Mouse (Mus musculus): ENCODE data around the gene Rtn4r.
"Not testable (repeated sequence)": the region's sequence is repeated elsewhere in the genome, so short reads cannot be mapped to it uniquely, and the experiment has no call there.

Gene Rtn4r

GRCm38 (mm10) chr16:18194208-18194985, 67.0 kb downstream of the Rtn4r start:
- no peak for DNase-seq (ENCODE audit: low spot score)

GRCm38 (mm10) chr16:18195068-18195467, 67.6 kb downstream of the Rtn4r start:
- DNase-seq (ENCODE audit: low spot score) = peak; percentile 12

GRCm38 (mm10) chr16:18195561-18195960, 68.1 kb downstream of the Rtn4r start:
- DNase-seq (ENCODE audit: low spot score) = not testable (repeated sequence)

DNA sequence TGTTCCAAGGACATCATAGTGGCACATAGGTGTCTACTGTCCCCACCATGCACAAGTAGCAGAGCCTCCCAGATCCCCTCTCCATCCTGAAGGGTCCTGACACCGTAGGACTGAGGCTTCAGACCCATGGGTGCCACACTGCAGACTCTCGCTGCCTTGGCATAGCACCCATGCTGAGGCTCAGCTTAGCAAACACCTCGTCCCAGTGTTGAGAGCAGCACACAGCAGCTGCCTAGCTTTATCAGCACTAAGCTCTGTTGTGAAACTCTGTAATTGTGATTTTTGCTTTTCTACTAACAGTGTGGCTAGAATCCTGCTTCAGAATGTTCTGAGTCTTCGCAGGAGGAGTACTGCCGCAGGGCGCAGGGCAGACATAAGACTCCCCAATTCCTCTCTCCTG, 70.4 kb downstream of the Rtn4r start:
- no peak for DNase-seq (ENCODE audit: low spot score)

DNA sequence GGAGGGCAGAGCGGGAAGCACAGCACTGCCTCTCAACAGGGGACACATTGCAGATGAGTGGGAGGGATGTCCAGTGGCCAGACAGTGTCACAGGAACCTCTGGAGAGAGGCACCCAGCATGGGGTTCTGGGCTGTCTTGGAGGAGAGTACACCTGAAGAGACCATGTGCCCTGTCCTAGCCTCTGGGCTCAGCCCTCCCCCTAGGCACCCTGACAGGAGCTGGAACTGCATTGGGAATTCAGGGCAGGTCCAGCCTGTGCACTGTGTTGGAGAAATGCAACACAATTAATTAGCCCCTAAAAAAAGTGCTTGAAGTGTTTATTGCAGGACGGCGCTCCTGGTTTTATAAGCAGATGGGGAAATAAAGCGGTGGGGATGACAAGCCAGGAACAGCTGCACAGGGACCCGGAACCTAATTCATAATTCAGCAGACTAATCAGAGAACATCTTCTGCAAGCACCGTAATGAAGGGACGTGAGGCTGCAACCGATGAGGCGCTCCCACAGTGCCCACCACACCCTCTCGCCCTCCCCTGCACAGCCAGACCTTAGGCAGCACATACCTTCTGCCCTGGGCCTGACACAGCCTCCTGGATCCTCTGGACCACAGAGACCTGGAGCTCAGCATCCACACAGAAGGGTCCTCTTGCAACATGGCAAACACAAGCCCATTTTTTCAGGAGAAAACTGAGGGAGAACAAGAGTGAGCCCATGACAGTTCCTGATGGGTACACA, 71.1 kb downstream of the Rtn4r start:
- no peak for DNase-seq (ENCODE audit: low spot score)

DNA sequence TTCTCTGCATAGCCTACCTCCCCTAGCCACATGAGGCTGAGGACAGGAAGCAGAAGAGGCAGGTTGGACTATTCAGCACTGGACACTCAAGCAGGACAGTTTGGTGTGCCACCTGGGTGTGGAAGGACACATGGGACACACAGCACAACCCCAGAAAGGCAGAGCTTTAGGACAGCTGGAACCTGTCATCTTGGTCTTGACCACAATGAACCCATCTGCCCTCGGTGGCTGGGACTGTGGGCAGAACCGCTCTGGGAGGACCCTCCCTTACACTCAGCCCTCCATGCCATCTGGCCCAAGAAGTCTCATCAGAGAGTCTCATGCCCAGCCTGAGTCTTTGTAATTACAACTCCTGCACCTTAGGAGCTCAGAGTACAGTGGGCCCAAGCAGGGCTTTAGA, 72.6 kb downstream of the Rtn4r start:
- DNase-seq (ENCODE audit: low spot score) = no peak

- DNase-seq (ENCODE audit: low spot score) = no peak
Observed at GRCm38 (mm10) chr16:18201620-18202019, 74.2 kb downstream of the Rtn4r start.
